Mouse (Mus musculus) bone marrow macrophage, adult 2 months (primary cell): Measurements from ENCODE around the gene Vegfa.

Source experiments
- CTCF ChIP-seq: IDR thresholded peaks from 2 replicates; pipeline ENCODE4 v1.5.1; 2012; ENCODE audit warnings: low read depth, mild to moderate bottlenecking, low read length, moderate library complexity
- POLR2A ChIP-seq: IDR thresholded peaks from 2 replicates; pipeline ENCODE4 v1.6.1; 2012; ENCODE audit warnings: mild to moderate bottlenecking, low read depth, low read length, borderline replicate concordance

DNA sequence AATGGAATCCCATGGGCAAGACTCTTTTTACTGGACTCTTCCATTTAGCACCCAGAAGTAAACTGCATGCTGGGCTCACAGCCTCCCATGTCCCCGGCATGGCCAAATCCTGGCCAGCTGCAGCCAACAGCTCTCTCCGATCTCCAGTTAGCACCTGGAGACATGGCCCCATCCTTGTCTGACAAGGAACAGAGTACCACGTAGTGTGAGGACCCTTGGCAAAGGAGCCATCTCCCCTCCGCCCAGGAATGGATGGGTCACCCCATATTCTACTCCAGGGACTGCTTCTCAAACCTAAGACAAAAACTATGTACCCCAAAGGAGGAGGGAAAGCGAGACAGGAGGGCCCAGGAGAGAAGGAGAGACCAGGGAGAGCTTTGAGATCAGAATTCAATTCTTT lies 15.6 kb downstream of the Vegfa start:
- TF ChIP-seq POLR2A (no peak), CTCF (no peak)
